Mouse (Mus musculus): Measurements from ENCODE around the gene Fggy. TPM values are rescaled to one million over a fixed set of nuclear protein-coding genes. Genes with fewer than 3 reads are reported as not detected.

Gene Fggy
- polyA plus RNA-seq, 1 experiment from 2014 or later: 7.5 TPM

DNA sequence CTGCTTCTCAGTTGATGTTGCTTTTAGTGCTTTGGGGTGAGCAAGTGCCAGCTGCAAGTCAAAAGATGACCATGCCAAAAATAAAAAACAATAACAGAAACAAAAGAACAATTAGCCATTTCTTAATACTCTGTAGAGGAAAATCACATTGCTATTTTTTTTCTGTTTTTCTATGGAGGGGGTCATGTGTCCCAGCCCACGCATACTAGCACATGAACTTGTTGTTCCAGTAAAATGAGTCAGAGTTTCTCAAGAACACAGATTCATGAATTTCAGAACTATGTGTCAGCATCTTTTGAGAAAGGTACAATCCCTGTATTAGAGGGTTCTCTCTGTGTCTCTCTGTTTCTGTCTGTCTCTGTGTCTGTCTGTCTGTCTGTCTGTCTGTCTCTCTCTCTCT lies 355.7 kb downstream of the Fggy start:
- Histone ChIP-seq H3K9ac (no peak overlapping the region), H3K4me1 (replicated peaks) (no peaks in the 10 kb centered on the region), H3K27me3 (no peaks in the 10 kb centered on the region), H3K4me3 (no peak overlapping the region), H3K27ac (replicated peaks) (no peak overlapping the region), H3K9me3 (no peaks in the 10 kb centered on the region), H3K36me3 (no peaks in the 10 kb centered on the region), H3K4me2 (no peak overlapping the region)
- WGBS: 88% methylated on average over 1 of the region's 1 CpGs
- ATAC-seq (ENCODE audit: low FRiP score, low read depth): no peak

DNA sequence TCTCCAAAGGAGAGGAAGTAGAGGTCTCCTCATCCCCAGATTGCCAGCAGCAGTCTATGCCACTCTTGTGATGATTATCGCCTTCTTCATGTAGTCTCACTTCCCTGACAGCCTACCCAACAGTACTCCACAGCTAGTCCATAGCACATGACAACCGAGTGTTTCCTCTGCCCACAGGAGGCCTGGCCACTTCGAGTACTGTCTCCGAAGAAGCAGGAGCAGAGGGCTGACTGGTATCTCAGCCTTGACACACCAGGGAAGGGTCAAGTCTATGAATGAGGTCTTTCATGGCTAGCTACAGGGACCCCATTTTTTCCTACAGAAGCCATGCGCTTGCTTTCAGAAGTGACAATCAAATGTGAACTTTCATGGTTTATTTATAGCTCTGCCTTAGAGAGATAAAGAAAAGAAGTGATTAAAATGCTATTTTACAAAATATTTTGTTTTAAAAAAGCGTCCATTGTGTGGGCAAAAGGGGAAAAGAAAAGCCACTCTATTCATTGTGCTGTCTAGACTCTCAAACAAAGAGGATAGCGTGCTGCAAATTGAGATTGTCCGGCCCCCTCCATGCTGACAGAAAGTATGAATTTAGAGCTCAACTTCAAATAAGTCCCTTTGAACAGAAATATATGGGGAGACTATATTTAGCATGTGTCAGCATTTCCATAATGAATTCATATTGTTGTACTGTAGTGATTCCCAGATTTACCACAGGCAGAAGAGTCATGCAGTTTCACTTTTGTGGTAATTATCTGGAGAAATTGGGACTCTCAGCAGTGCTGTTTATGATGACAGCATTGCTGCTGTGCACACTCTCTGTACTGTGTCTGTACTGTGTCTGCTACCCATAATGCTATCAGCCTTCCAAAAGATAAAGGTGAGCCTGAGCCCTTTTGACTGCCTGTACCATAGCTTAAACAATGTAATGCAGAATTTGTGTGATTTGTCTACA lies 358.6 kb downstream of the Fggy start:
- Histone ChIP-seq H3K4me2 (no peak overlapping the region), H3K27me3 (no peaks in the 10 kb centered on the region), H3K9me3 (no peaks in the 10 kb centered on the region), H3K4me3 (no peak overlapping the region), H3K27ac (replicated peaks) (no peak overlapping the region), H3K4me1 (replicated peaks) (no peaks in the 10 kb centered on the region), H3K9ac (no peak overlapping the region), H3K36me3 (no peaks in the 10 kb centered on the region)
- ATAC-seq (ENCODE audit: low FRiP score, low read depth): peak; percentile 56; the same call in 1 of the 2 replicates
- WGBS: 31% methylated on average over 8 of the region's 8 CpGs

DNA sequence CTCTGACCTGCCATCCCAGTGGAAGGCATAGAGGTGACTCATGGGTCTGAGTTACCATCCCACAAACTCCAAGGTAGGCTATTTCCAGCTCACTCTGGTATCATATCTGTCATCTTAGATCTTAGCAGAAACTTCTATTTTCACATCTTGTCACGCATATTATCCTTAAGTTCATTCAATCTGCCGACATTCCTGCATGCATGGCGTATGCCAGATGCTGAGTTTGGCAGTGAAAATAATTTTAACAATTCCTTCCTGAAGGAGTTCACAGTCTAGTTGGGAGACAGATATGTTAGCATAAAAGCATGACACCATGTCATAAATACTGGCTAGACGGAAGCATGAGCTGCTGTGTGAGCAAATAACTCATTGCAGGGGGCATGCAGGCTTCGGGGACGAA lies 360.4 kb downstream of the Fggy start:
- Histone ChIP-seq H3K4me1 (replicated peaks) (no peaks in the 10 kb centered on the region), H3K9ac (no peak overlapping the region), H3K9me3 (no peaks in the 10 kb centered on the region), H3K36me3 (no peaks in the 10 kb centered on the region), H3K4me3 (no peak overlapping the region), H3K27me3 (no peaks in the 10 kb centered on the region), H3K4me2 (no peak overlapping the region), H3K27ac (replicated peaks) (no peak overlapping the region)
- WGBS: 75% methylated on average over 6 of the region's 6 CpGs
- no peak for ATAC-seq (ENCODE audit: low FRiP score, low read depth)

DNA sequence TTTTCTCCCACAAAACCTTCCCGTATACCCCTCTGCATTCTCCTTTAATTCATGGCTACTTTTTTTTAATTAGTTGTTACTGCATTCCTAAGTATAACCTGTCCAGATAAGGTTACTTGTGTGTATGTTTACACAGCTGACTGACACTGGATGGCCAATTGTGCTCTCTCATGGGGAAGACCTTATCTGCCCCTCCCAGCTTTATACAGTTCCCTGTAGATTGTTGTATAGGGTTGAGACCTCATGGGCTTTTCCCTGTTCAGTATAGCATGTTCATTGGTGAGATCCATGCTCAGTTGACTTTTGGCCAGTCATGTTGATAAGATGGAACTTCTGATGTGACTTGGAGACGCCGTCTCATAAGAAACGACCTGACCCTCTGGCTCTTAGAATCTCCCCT lies 363.1 kb downstream of the Fggy start:
- Histone ChIP-seq H3K4me3 (no peak overlapping the region), H3K27ac (replicated peaks) (no peak overlapping the region), H3K9ac (no peak overlapping the region), H3K4me2 (no peak overlapping the region), H3K4me1 (replicated peaks) (0 out of 2 replicates have a peak, but pooled peaks cover 2% of the 10 kb centered on the region), H3K36me3 (no peaks in the 10 kb centered on the region), H3K9me3 (no peaks in the 10 kb centered on the region), H3K27me3 (no peaks in the 10 kb centered on the region)
- ATAC-seq (ENCODE audit: low FRiP score, low read depth): no peak
- WGBS: 91% methylated on average over 4 of the region's 4 CpGs

DNA sequence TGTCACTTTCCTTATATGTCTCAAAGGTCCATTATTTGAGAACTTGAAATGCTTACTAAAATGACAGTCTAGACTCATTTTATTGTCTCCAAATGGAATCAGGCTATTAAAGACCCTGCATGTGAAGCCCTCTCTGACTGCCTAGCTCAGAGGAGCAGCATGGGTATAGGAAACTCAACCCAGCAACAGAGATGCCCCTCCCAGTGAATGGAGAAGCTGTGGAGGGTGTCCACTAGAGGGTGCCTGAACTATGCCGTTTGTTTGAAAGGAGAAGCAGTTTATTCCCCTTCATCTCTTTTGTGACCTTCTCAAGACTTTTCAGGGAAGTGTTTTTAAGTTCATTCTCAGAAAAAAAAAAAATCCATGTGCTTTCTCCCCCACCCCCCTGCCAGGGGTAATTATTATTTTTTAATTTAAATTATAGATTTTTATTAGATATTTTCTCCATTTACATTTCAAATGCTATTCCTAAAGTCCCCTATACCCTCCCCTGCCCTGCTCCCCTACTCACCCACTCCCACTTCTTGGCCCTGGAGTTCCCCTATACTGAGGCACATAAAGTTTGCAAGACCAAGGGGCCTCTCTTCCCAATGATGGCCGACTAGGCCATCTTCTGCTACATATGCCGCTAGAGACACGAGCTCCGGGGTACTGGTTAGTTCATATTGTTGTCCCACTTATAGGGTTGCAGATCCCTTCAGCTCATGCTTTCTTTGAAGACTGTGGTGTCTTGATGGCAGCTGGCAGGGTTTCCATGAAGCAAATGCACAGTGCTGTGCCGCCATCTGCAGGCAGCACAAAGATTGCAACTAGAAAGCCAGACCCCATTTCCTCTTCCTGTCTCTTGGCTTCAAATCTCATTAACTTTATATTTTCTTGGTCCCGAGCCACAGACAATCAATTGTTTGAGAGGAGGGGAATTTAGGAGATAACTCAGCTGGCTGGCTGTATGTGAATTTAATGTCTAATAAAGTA lies 367.2 kb downstream of the Fggy start:
- Histone ChIP-seq H3K9ac (no peak overlapping the region), H3K27me3 (no peaks in the 10 kb centered on the region), H3K4me2 (peak overlapping the region; percentile 36), H3K36me3 (no peaks in the 10 kb centered on the region), H3K4me1 (replicated peaks) (0 out of 2 replicates have a peak, but pooled peaks cover 2% of the 10 kb centered on the region), H3K27ac (replicated peaks) (no peak overlapping the region), H3K4me3 (no peak overlapping the region), H3K9me3 (no peaks in the 10 kb centered on the region)
- peak; percentile 76; the same call in 1 of the 2 replicates for ATAC-seq (ENCODE audit: low FRiP score, low read depth)
- WGBS: 17% methylated on average over 7 of the region's 7 CpGs

DNA sequence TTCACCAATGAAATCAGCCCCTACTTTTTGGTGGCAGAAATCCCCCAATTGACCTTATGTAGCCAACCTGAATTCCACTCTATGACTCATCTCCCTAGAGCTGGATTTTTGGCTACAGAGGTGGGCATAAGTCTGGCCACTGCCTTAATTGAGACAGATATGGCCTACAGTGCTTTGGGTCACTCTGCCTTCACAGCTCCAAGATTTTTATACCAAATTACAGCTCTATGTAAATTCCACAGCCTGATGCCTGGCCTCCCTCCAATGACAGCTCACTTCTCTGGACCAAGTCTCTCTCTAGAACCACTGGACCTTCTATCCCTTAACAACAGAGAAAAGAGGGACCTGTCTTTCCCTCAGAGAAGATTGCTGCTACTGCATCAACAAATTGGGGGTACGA lies 371.5 kb downstream of the Fggy start:
- H3K4me2 ChIP-seq: no peak overlapping the region
- no peaks in the 10 kb centered on the region for H3K36me3 ChIP-seq
- H3K4me3 ChIP-seq: no peak overlapping the region
- H3K27me3 ChIP-seq: no peaks in the 10 kb centered on the region
- WGBS: 91% methylated on average over 1 of the region's 1 CpGs
- H3K9ac ChIP-seq: no peak overlapping the region
- H3K9me3 ChIP-seq: no peaks in the 10 kb centered on the region
- H3K27ac ChIP-seq (replicated peaks): no peak overlapping the region
- H3K4me1 ChIP-seq (replicated peaks): 0 out of 2 replicates have a peak, but pooled peaks cover 2% of the 10 kb centered on the region
- no peak for ATAC-seq (ENCODE audit: low FRiP score, low read depth)

DNA sequence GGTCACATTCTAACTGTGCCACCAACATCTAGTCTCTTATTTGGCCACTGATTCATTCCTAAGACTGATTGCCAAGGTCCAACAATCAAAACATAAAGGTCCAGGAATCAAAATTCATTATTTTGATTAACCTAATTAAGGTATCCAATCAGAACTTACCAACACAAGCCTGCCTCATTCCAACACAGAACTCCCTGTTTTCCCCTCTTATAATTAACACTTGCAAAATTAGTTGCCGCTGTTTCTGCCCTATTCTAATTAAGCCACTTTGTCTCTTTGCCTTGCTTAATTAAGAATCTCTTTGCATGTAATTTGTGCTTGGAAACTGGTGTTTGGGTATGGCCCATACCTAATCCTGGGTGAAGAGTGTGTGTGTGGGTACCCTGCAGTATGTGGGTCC lies 372.6 kb downstream of the Fggy start:
- Histone ChIP-seq H3K36me3 (no peaks in the 10 kb centered on the region), H3K27ac (replicated peaks) (no peak overlapping the region), H3K4me1 (replicated peaks) (no peaks in the 10 kb centered on the region), H3K27me3 (no peaks in the 10 kb centered on the region), H3K9me3 (no peaks in the 10 kb centered on the region), H3K9ac (no peak overlapping the region), H3K4me3 (no peak overlapping the region), H3K4me2 (no peak overlapping the region)
- no peak for ATAC-seq (ENCODE audit: low FRiP score, low read depth)
- 67% methylated on average over 1 of the region's 1 CpGs for WGBS

DNA sequence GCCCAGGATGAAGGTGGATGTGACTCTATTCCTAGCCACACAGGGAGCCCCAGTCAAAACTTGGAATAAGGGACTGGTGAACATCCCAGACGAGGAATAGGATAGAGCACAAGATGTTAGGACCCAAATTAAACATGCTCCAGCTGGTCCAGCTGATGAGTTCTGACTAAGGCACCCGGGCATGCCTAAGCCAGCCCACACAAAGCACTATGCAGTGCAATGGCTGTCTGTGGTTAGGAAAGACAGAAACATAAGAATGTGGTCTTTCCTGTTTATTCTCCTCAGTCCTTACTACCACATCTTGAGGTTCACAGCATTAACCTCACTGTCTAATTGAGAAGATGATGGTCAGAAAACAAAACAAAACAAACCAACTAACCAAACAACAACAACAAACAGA lies 374.0 kb downstream of the Fggy start:
- WGBS: 68% methylated on average over 2 of the region's 2 CpGs

DNA sequence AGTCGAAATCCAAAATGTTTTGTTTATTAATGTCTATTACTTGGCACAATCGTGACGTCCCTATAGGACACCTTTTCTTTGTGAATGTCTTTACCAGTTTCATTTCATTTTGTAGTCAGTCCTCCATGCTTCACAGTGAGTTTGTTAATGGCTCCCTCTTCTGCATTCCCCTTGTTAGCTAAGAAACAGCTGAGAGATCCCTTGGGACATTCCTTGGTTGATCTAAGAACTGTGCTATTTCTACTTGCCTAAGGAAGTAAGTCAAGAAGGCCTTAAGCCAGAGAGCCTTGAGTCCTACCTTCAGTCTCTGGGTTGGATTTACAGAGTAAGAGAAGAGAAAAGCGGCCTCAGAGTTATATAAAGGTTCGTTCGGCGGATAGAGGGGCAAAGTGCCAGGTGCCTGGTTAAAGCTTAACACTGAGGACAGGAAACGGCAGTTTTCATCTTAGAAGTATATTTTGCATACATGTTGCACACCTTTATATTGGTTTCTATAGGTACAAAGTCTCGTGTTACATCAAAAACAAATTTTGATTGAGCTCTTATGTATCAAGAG lies 376.6 kb downstream of the Fggy start:
- Histone ChIP-seq H3K9ac (no peak overlapping the region), H3K4me3 (no peak overlapping the region), H3K27ac (replicated peaks) (no peak overlapping the region), H3K4me1 (replicated peaks) (no peaks in the 10 kb centered on the region), H3K27me3 (no peaks in the 10 kb centered on the region), H3K36me3 (no peaks in the 10 kb centered on the region), H3K9me3 (no peaks in the 10 kb centered on the region), H3K4me2 (no peak overlapping the region)
- 90% methylated on average over 9 of the region's 9 CpGs for WGBS
- no peak for ATAC-seq (ENCODE audit: low FRiP score, low read depth)

More for the DNA sequence above, 374.0 kb downstream of the Fggy start:
- Histone ChIP-seq H3K4me1 (replicated peaks) (no peaks in the 10 kb centered on the region), H3K9ac (no peak overlapping the region), H3K27ac (replicated peaks) (no peak overlapping the region), H3K4me3 (no peak overlapping the region), H3K4me2 (no peak overlapping the region), H3K36me3 (no peaks in the 10 kb centered on the region), H3K27me3 (no peaks in the 10 kb centered on the region), H3K9me3 (no peaks in the 10 kb centered on the region)
- ATAC-seq (ENCODE audit: low FRiP score, low read depth): no peak

DNA sequence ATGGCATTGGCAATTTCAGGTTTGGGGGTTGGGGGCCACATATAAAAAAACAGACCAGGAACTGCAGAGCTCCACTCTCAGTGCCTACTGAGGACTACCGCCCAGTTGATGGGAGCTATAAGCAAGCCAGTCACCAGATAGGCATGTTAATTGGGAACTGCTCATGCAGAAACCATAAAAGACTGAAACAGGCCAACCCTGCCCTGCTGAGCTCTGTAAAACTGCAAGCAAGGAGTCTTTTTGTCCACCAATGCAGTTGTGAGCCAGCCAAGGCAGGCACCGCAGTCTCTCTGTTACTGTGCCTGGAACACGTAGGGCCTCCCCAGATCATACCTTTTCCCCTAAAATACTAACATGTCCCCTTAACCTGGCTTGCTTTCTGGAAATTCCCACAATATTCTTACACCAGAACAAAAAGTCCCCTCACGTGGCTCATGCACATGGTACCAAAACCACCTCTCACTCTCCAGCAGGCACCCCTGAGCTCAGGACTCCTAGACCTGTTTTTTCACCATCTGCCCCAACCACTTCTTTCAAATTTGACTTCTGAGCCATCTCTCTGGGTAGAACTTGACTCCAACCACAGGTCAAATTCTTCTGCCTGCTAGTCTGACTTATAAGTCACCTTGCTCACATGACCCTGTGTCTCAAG lies 377.2 kb downstream of the Fggy start:
- H3K4me2 ChIP-seq: no peak overlapping the region
- no peak overlapping the region for H3K9ac ChIP-seq
- H3K36me3 ChIP-seq: no peaks in the 10 kb centered on the region
- H3K4me1 ChIP-seq (replicated peaks): no peaks in the 10 kb centered on the region
- H3K4me3 ChIP-seq: no peak overlapping the region
- H3K27me3 ChIP-seq: no peaks in the 10 kb centered on the region
- no peak overlapping the region for H3K27ac ChIP-seq (replicated peaks)
- 75% methylated on average over 4 of the region's 4 CpGs for WGBS
- H3K9me3 ChIP-seq: no peaks in the 10 kb centered on the region
- no peak for ATAC-seq (ENCODE audit: low FRiP score, low read depth)

DNA sequence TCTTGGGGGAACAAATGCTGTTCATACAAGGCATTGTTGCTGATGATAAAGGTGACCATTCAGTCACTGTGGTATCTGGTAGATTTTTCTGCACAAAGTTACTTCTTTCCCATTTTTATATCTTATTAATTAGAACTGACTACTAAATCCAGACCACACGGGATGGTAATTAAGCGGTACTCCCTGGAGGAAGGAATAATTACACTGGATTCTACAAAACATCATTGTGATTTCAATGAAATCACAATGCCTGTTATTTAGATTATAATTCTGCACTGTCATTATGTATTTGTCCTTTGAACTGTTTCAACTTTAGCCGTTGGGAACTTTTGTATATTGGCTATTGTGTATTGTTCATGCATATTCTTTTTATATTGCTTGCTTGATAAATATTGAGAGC lies 381.4 kb downstream of the Fggy start:
- no peaks in the 10 kb centered on the region for H3K27me3 ChIP-seq
- no peak overlapping the region for H3K9ac ChIP-seq
- H3K4me3 ChIP-seq: no peak overlapping the region
- 68% methylated on average over 3 of the region's 3 CpGs for WGBS
- no peaks in the 10 kb centered on the region for H3K4me1 ChIP-seq (replicated peaks)
- H3K4me2 ChIP-seq: no peak overlapping the region
- H3K9me3 ChIP-seq: no peaks in the 10 kb centered on the region
- no peak overlapping the region for H3K27ac ChIP-seq (replicated peaks)
- ATAC-seq (ENCODE audit: low FRiP score, low read depth): no peak
- H3K36me3 ChIP-seq: no peaks in the 10 kb centered on the region
